Mouse (Mus musculus): ENCODE data around the gene Cxcl1.

- TF ChIP-seq TAL1 (IDR thresholded peaks at IDR 0.05; ENCODE audit: low read length) (no peak), GATA1 (IDR thresholded peaks at IDR 0.05; ENCODE audit: low read length) (no peak)
Measured at GRCm38 (mm10) chr5:90930546-90930945, 39.5 kb downstream of the Cxcl1 start.

All from erythroblast, embryonic 14.5 days (primary cell).